Mouse (Mus musculus) myocyte (in vitro differentiated cells): ENCODE measurements around the gene Hist1h2bf.

Source experiments
- CEBPB ChIP-seq: IDR thresholded peaks from 2 replicates; pipeline ENCODE4 v1.6.1; 2011; ENCODE audit warnings: mild to moderate bottlenecking, moderate library complexity; ENCODE audit not compliant: poor library complexity, insufficient read depth, severe bottlenecking
- E2F4 ChIP-seq: IDR thresholded peaks from one replicate; pipeline ENCODE4 v1.6.1; 2011; ENCODE audit warnings: mild to moderate bottlenecking, control low read depth, moderate library complexity; ENCODE audit not compliant: insufficient read depth
- MAX ChIP-seq: IDR thresholded peaks from one replicate; pipeline ENCODE4 v1.6.1; 2011; ENCODE audit warnings: low read depth, mild to moderate bottlenecking, control low read depth
- MYOG ChIP-seq, 3 experiments: IDR thresholded peaks; one replicate each; pipeline ENCODE4 v1.6.1; 2011; ENCODE audit warnings: control low read depth in 2 of 3, low read depth in 2 of 3, mild to moderate bottlenecking in 2 of 3; ENCODE audit not compliant: insufficient read length in 2 of 3, control insufficient read depth in 1 of 3, insufficient read depth in 1 of 3
- POLR2A ChIP-seq: IDR thresholded peaks from one replicate; pipeline ENCODE4 v1.6.1; 2011; ENCODE audit warnings: low read depth, mild to moderate bottlenecking, control low read depth, moderate library complexity; ENCODE audit not compliant: insufficient read length
- POLR2AphosphoS2 ChIP-seq: IDR thresholded peaks from one replicate; pipeline ENCODE4 v1.6.1; 2011; ENCODE audit warnings: low read depth, control low read depth; ENCODE audit not compliant: insufficient read length
- REST ChIP-seq: IDR thresholded peaks from one replicate; pipeline ENCODE4 v1.6.1; 2011; ENCODE audit warnings: mild to moderate bottlenecking, control low read depth, moderate library complexity; ENCODE audit not compliant: insufficient read depth, insufficient read length
- TCF12 ChIP-seq: IDR thresholded peaks from one replicate; pipeline ENCODE4 v1.6.1; 2011; ENCODE audit warnings: mild to moderate bottlenecking, control low read depth; ENCODE audit not compliant: poor library complexity, insufficient read depth, severe bottlenecking
- USF1 ChIP-seq: IDR thresholded peaks from one replicate; pipeline ENCODE4 v1.6.1; 2011; ENCODE audit warnings: low read depth, mild to moderate bottlenecking, control low read depth, moderate library complexity

DNA sequence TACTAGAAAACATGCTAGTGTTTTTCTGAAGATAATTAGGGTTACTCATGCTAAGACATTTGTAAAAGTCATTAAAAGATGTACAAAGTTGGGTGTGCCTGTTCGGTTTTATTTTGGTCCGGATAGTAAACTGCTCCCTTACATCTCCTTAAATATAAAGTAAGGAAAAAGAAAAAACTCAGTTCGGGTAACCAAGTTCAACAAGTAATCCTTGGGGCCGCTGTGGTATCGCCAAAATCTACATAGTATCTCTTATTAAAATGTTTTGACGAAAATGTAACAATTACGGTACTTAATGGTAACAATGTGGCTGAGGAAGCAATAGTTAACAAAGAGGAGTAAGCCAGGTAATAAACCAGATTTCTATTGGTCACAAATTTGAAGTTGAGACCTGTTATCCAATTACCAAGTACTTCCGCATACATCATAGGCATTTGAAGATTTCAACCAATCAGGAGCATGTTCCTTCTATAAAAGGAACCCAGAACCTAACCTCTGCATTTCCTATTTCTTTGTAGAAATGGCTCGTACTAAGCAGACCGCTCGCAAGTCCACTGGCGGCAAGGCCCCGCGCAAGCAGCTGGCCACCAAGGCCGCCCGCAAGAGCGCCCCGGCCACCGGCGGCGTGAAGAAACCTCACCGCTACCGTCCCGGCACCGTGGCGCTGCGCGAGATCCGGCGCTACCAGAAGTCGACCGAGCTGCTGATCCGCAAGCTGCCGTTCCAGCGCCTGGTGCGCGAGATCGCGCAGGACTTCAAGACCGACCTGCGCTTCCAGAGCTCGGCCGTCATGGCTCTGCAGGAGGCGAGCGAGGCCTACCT lies 29.8 kb downstream of the Hist1h2bf start, which contains the start of gene Hist1h3f:
- peak; percentile 77 for TF ChIP-seq POLR2A
- TF ChIP-seq POLR2AphosphoS2: peak; percentile 83
- no peak for TF ChIP-seq E2F4
- no peak for TF ChIP-seq MAX
- TF ChIP-seq CEBPB: no peak
- peak in 1 of 3 experiments; percentile 22 for TF ChIP-seq MYOG (IDR thresholded peaks at IDR 0.05; ENCODE audit: control insufficient read depth in 1 of 3, insufficient read depth in 1 of 3, insufficient read length in 2 of 3, low read depth in 2 of 3)
- TF ChIP-seq USF1: no peak
- no peak for TF ChIP-seq REST
- TF ChIP-seq TCF12: no peak
